Mouse (Mus musculus) heart, postnatal 0 days (tissue): ENCODE results near the gene E4f1. TPM values are rescaled to one million over a fixed set of nuclear protein-coding genes. Genes with fewer than 3 reads are reported as not detected.

Experiments used
- ATAC-seq: fragments of 200-750 bp; cut with Nextera tagmentation; 2 replicates; pipeline ENCODE4 v1.8.0; 2017; ENCODE audit warnings: low read depth, moderate number of reproducible peaks, moderate library complexity; ENCODE audit not compliant: insufficient read depth
- DNase-seq: peaks from one replicate; pipeline ENCODE4 v3.0.0-alpha.2; 2016; ENCODE audit warnings: low spot score
- H3K27ac ChIP-seq: fragments of 300-500 bp; sonication (generic); 2 replicates; pipeline ENCODE4 v1.5.1; 2014; ENCODE audit warnings: low read depth, mild to moderate bottlenecking
- H3K27me3 ChIP-seq: fragments of 300-500 bp; sonication (generic); 2 replicates; pipeline ENCODE4 v1.6.1; 2014; ENCODE audit warnings: low read length, mixed read lengths; ENCODE audit not compliant: control insufficient read depth, insufficient read depth
- H3K36me3 ChIP-seq: fragments of 300-500 bp; sonication (generic); replicated peaks from 2 replicates; pipeline ENCODE4 v1.6.1; 2014; ENCODE audit warnings: low read length, mixed read lengths; ENCODE audit not compliant: control insufficient read depth, insufficient read depth
- H3K4me1 ChIP-seq: fragments of 300-500 bp; sonication (generic); 2 replicates; pipeline ENCODE4 v1.6.1; 2014; ENCODE audit warnings: antibody characterized with exemption; ENCODE audit not compliant: control insufficient read depth, insufficient read depth
- H3K4me2 ChIP-seq: fragments of 300-500 bp; sonication (generic); 2 replicates; pipeline ENCODE4 v1.6.1; 2014; ENCODE audit warnings: low read depth, mild to moderate bottlenecking, low read length, moderate library complexity
- H3K4me3 ChIP-seq: fragments of 300-500 bp; sonication (generic); 2 replicates; pipeline ENCODE4 v1.5.1; 2014; ENCODE audit warnings: low read depth, low read length
- H3K9ac ChIP-seq: fragments of 300-500 bp; sonication (generic); replicated peaks from 2 replicates; pipeline ENCODE4 v1.6.1; 2014; ENCODE audit warnings: low read depth, low read length, mixed read lengths
- H3K9me3 ChIP-seq: fragments of 300-500 bp; sonication (generic); replicated peaks from 2 replicates; pipeline ENCODE4 v1.6.1; 2016; ENCODE audit warnings: low read length; ENCODE audit not compliant: control insufficient read depth
- CTCF ChIP-seq: IDR thresholded peaks from 2 replicates; pipeline ENCODE4 v1.5.1; 2016; ENCODE audit warnings: antibody characterized with exemption, control low read depth, low read depth
- EP300 ChIP-seq: IDR thresholded peaks from 2 replicates; pipeline ENCODE4 v1.6.1; 2016; ENCODE audit warnings: antibody characterized with exemption, low read depth
- WGBS: fragments of 180-500 bp; shearing (Covaris S2); extraction: QIAGEN DNeasy Blood & Tissue Kit; methylation state at CpG from one replicate; pipeline ENCODE4 v1.1.7; 2014; 5-methylcytosine and 5-hydroxymethylcytosine counted together
- polyA plus RNA-seq: library from polyadenylated mRNA; unstranded; fragments of >200 nt; fragmentation: Nextera tagmentation; extraction: Ambion mirVana; gene quantifications from 2 replicates; pipeline ENCODE4 v1.2.1, GENCODE M21; 2015
- total RNA-seq: library from RNA; depleted of rRNA; stranded (reverse); fragments of >200 nt; gene quantifications from 2 replicates; pipeline ENCODE4 v1.2.3, GENCODE M21; 2014; ENCODE audit warnings: low replicate concordance; rRNA removed

E4f1 gene
- total and polyA plus RNA-seq, 2 experiments from 2014 or later: 17.8 to 20.6 TPM

DNA sequence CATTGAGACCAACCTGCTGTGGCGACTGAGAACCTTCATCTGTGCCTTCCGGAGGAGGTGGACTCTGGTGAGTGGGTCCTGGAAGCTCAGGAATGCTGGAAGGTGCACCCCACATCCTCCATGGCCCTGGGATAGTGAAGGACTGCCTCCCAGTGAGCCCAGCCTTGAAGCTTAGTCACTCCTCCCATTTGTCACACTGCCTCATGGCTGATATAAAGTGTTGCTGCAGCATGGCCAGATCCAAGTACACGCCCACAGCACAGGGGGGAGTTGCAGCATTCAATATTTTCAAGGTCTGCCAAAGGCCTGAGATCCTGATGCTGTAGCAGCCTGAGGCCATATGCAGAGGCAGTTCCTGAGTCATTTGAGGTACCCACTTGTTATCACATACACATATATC lies 67.7 kb downstream of the E4f1 start:
- H3K4me2 ChIP-seq: no peak overlapping the region
- ATAC-seq (no peak), DNase-seq (no peak)
- no peaks in the 10 kb centered on the region for H3K9me3 ChIP-seq
- H3K27ac ChIP-seq: no peak overlapping the region
- no peak overlapping the region for H3K4me3 ChIP-seq
- no peaks in the 10 kb centered on the region for H3K27me3 ChIP-seq
- no peak for TF ChIP-seq CTCF
- TF ChIP-seq EP300: no peak
- WGBS: 66% methylated on average over 3 of the region's 3 CpGs
- H3K36me3 ChIP-seq: peaks cover 42% of the 10 kb centered on the region
- H3K9ac ChIP-seq: no peak overlapping the region
- H3K4me1 ChIP-seq: no peaks in the 10 kb centered on the region

DNA sequence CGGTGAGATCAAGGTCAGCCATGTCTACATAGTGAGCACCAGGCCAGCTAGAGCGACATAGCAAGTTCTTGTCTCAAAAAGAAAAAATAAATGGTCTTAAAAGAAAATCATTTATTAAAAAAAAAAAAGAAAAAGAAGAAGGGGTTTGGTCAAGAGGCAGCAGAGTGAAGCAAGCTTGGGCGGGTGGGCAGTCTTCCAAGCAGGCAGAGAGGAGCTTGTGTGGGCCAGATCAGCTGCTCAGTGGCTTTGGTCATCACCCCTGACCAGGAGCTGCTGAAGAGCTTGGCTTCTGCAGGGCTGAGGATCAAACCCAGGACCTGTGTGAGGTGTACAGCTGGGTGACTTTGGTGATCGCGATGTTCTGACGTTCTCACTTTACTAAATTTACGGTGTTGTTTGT lies 75.7 kb downstream of the E4f1 start:
- TF ChIP-seq CTCF: no peak
- TF ChIP-seq EP300: no peak
- no peak overlapping the region for H3K27ac ChIP-seq
- DNase-seq (no peak), ATAC-seq (no peak)
- H3K4me1 ChIP-seq: no peaks in the 10 kb centered on the region
- H3K36me3 ChIP-seq: peaks cover 18% of the 10 kb centered on the region; the same call in 1 of the 2 replicates
- H3K4me3 ChIP-seq: no peak overlapping the region
- H3K9me3 ChIP-seq: no peaks in the 10 kb centered on the region
- H3K9ac ChIP-seq: no peak overlapping the region
- H3K4me2 ChIP-seq: no peak overlapping the region
- WGBS: 85% methylated on average over 7 of the region's 7 CpGs
- no peaks in the 10 kb centered on the region for H3K27me3 ChIP-seq

Other genes starting within 250 kb of the E4f1 start
- 12.7 and 13.6 TPM in 2 replicates for gene Tedc2, start 249.5 kb downstream of the E4f1 start, total RNA-seq
- 3.1 and 4.2 TPM in 2 replicates for gene Tedc2, start 249.5 kb downstream of the E4f1 start, polyA plus RNA-seq
- gene Ccnf, start 218.8 kb downstream of the E4f1 start, total RNA-seq: 12.4 and 13.8 TPM in 2 replicates
- gene Ccnf, start 218.8 kb downstream of the E4f1 start, polyA plus RNA-seq: 7.2 and 7.5 TPM in 2 replicates
- not detected in 2 replicates for gene Abca17, start 119.2 kb downstream of the E4f1 start, total RNA-seq
- not detected in 2 replicates for gene Abca17, start 119.2 kb downstream of the E4f1 start, polyA plus RNA-seq
- 13.8 and 14.8 TPM in 2 replicates for gene Abca3, start 118.4 kb downstream of the E4f1 start, total RNA-seq
- gene Abca3, start 118.4 kb downstream of the E4f1 start, polyA plus RNA-seq: 3.5 and 4.4 TPM in 2 replicates
- 123 and 174 TPM in 2 replicates for gene Rnps1, start 55.7 kb downstream of the E4f1 start, total RNA-seq
- 127 and 135 TPM in 2 replicates for gene Rnps1, start 55.7 kb downstream of the E4f1 start, polyA plus RNA-seq
- 440 and 624 TPM in 2 replicates for gene Eci1, start 43.7 kb downstream of the E4f1 start, total RNA-seq
- 595 and 640 TPM in 2 replicates for gene Eci1, start 43.7 kb downstream of the E4f1 start, polyA plus RNA-seq
- 1.9 and 4.5 TPM in 2 replicates for gene Dnase1l2, start 27.2 kb downstream of the E4f1 start, total RNA-seq
- 0.36 and 0.44 TPM in 2 replicates for gene Dnase1l2, start 27.2 kb downstream of the E4f1 start, polyA plus RNA-seq
- gene Pgp, start 79 bp upstream of the E4f1 start, total RNA-seq: 48.4 and 62.3 TPM in 2 replicates
- 65.8 and 70.6 TPM in 2 replicates for gene Pgp, start 79 bp upstream of the E4f1 start, polyA plus RNA-seq
- gene Bricd5, start 3.6 kb upstream of the E4f1 start, total RNA-seq: not detected in 2 replicates
- gene Bricd5, start 3.6 kb upstream of the E4f1 start, polyA plus RNA-seq: not detected in 2 replicates
- gene Mlst8, start 8.8 kb upstream of the E4f1 start, total RNA-seq: 12.4 and 44.9 TPM in 2 replicates
- 10.1 and 11.5 TPM in 2 replicates for gene Mlst8, start 8.8 kb upstream of the E4f1 start, polyA plus RNA-seq
- 0.11 TPM in 1 of 2 replicates, not detected in the other for gene Caskin1, start 18.3 kb upstream of the E4f1 start, total RNA-seq
- 0.14 TPM in 2 replicates for gene Caskin1, start 18.3 kb upstream of the E4f1 start, polyA plus RNA-seq
- 206 and 281 TPM in 2 replicates for gene Traf7, start 57.6 kb upstream of the E4f1 start, total RNA-seq
- gene Traf7, start 57.6 kb upstream of the E4f1 start, polyA plus RNA-seq: 46.0 and 48.9 TPM in 2 replicates
- 0.27 TPM in 1 of 2 replicates, not detected in the other for gene Rab26, start 63.9 kb upstream of the E4f1 start, total RNA-seq
- gene Rab26, start 63.9 kb upstream of the E4f1 start, polyA plus RNA-seq: 0.46 and 0.54 TPM in 2 replicates
- 44.5 and 57.5 TPM in 2 replicates for gene Pkd1, start 79.5 kb upstream of the E4f1 start, total RNA-seq
- 7.1 and 9.8 TPM in 2 replicates for gene Pkd1, start 79.5 kb upstream of the E4f1 start, polyA plus RNA-seq
- gene Tsc2, start 162.3 kb upstream of the E4f1 start, total RNA-seq: 55.4 and 88.7 TPM in 2 replicates
- gene Tsc2, start 162.3 kb upstream of the E4f1 start, polyA plus RNA-seq: 29.2 and 34.4 TPM in 2 replicates
- 3.7 and 10.0 TPM in 2 replicates for gene Nthl1, start 162.4 kb upstream of the E4f1 start, total RNA-seq
- 5.7 and 7.3 TPM in 2 replicates for gene Nthl1, start 162.4 kb upstream of the E4f1 start, polyA plus RNA-seq
- 87.9 and 118 TPM in 2 replicates for gene Slc9a3r2, start 180.0 kb upstream of the E4f1 start, total RNA-seq
- 61.9 and 68.1 TPM in 2 replicates for gene Slc9a3r2, start 180.0 kb upstream of the E4f1 start, polyA plus RNA-seq
- not detected in 2 replicates for gene Npw, start 188.1 kb upstream of the E4f1 start, total RNA-seq
- not detected in 2 replicates for gene Npw, start 188.1 kb upstream of the E4f1 start, polyA plus RNA-seq
- gene Zfp598, start 199.4 kb upstream of the E4f1 start, total RNA-seq: 25.4 and 27.5 TPM in 2 replicates
- gene Zfp598, start 199.4 kb upstream of the E4f1 start, polyA plus RNA-seq: 7.8 TPM in 2 replicates
- gene Syngr3, start 219.6 kb upstream of the E4f1 start, total RNA-seq: not detected in 2 replicates
- 0.16 and 0.49 TPM in 2 replicates for gene Syngr3, start 219.6 kb upstream of the E4f1 start, polyA plus RNA-seq
- gene Gfer, start 225.8 kb upstream of the E4f1 start, total RNA-seq: 25.1 and 37.3 TPM in 2 replicates
- gene Gfer, start 225.8 kb upstream of the E4f1 start, polyA plus RNA-seq: 31.0 and 31.6 TPM in 2 replicates
- 0.50 and 2.2 TPM in 2 replicates for gene Noxo1, start 225.9 kb upstream of the E4f1 start, total RNA-seq
- gene Noxo1, start 225.9 kb upstream of the E4f1 start, polyA plus RNA-seq: 0.56 and 0.88 TPM in 2 replicates
- gene Tbl3, start 237.3 kb upstream of the E4f1 start, total RNA-seq: 33.9 and 42.2 TPM in 2 replicates
- gene Tbl3, start 237.3 kb upstream of the E4f1 start, polyA plus RNA-seq: 27.2 and 30.1 TPM in 2 replicates
- gene Rnf151, start 247.8 kb upstream of the E4f1 start, total RNA-seq: 6.5 TPM in 1 of 2 replicates, not detected in the other
- not detected in 2 replicates for gene Rnf151, start 247.8 kb upstream of the E4f1 start, polyA plus RNA-seq
- gene Rps2, start 247.8 kb upstream of the E4f1 start, total RNA-seq: 2,967 and 2,982 TPM in 2 replicates
- gene Rps2, start 247.8 kb upstream of the E4f1 start, polyA plus RNA-seq: 722 and 767 TPM in 2 replicates